Mouse (Mus musculus): ENCODE measurements around the gene Jag2. TPM values are rescaled to one million over a fixed set of nuclear protein-coding genes. Genes with fewer than 3 reads are reported as not detected.

Jag2 gene
- polyA plus RNA-seq (2014; fragmentation: Nextera tagmentation; extraction: Ambion mirVana) = 14.0 and 17.2 TPM in 2 replicates

DNA sequence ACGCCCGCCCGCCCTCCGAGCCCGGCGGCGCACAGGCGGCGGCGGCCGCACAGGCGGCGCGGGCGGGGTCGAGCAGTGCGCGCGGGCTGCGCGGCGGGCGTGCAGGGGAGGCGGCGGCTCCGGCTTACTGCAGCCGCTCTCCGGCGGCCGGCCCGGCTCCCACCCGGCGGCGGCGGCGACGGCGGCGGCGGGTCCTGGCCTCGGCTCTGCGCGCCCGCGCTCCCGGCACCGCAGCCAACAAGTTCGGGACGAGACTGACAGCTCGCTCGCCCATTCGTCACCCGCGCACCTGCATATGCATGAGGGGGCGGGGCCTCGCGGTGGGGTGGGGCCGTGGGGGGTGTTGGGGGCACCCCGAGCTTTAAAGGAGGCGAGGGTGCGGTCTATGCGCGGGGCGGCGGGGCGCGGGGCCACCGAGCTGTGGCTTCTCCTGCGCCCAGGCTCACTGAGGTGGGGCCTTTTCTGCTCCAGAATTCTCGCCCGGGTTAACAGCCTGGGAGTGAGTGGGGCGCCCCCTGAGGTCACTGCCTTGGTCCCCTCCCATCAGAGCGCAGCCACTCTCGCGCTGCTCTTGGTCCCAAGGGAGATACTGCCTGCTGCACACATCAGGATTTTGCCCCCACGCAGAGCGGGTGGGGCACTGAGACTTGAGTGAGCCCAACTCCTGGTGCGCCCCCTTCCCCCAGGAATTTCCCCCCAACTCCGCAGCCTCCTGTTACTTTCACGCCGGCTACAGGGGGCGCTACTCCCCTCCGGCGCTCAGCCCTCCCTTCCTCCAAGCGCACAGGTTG is at the start of gene Jag2:
Gene Jag2, minus strand, starts transcription at position 215 of the 791 bp plus-strand sequence.
- Histone ChIP-seq H3K4me2 (ENCODE audit: low read depth, low read length) (peak within 1 kb of the TSS; percentile 77), H3K4me1 (ENCODE audit: control insufficient read depth, insufficient read depth, low read length) (peaks cover 10% of the 10 kb centered on the region; the same call in 1 of the 2 replicates), H3K4me3 (ENCODE audit: low read depth, low read length) (peak within 1 kb of the TSS; percentile 67), H3K27ac (ENCODE audit: low read depth, low read length) (peak within 1 kb of the TSS; percentile 86), H3K9me3 (ENCODE audit: control insufficient read depth, low read length) (no peaks in the 10 kb centered on the region), H3K9ac (replicated peaks; ENCODE audit: low read depth, low read length) (peak within 1 kb of the TSS; percentile 83), H3K36me3 (ENCODE audit: control insufficient read depth, insufficient read depth, low read length) (no peaks in the 10 kb centered on the region), H3K27me3 (ENCODE audit: control insufficient read depth, insufficient read depth, low read length) (no peaks in the 10 kb centered on the region; the same call in 1 of the 2 replicates)
- under 1% methylated on average over 49 of the region's 85 CpGs for WGBS
- peak; percentile 66 for ATAC-seq (ENCODE audit: low read depth)

GRCm38 (mm10) chr12:112977156-112977555 is 47.6 kb upstream of the Jag2 start:
- Histone ChIP-seq H3K36me3 (ENCODE audit: control insufficient read depth, insufficient read depth, low read length) (peaks cover 37% of the 10 kb centered on the region), H3K9me3 (ENCODE audit: control insufficient read depth, low read length) (no peaks in the 10 kb centered on the region), H3K27me3 (ENCODE audit: control insufficient read depth, insufficient read depth, low read length) (no peaks in the 10 kb centered on the region), H3K4me2 (ENCODE audit: low read depth, low read length) (peak overlapping the region; percentile 85), H3K27ac (ENCODE audit: low read depth, low read length) (peak overlapping the region; percentile 94), H3K4me1 (ENCODE audit: control insufficient read depth, insufficient read depth, low read length) (peaks cover 12% of the 10 kb centered on the region), H3K9ac (replicated peaks; ENCODE audit: low read depth, low read length) (peak overlapping the region; percentile 82), H3K4me3 (ENCODE audit: low read depth, low read length) (peak overlapping the region; percentile 73)
- ATAC-seq (ENCODE audit: low read depth) = no peak
- WGBS = 42% methylated on average over 12 of the region's 12 CpGs

DNA sequence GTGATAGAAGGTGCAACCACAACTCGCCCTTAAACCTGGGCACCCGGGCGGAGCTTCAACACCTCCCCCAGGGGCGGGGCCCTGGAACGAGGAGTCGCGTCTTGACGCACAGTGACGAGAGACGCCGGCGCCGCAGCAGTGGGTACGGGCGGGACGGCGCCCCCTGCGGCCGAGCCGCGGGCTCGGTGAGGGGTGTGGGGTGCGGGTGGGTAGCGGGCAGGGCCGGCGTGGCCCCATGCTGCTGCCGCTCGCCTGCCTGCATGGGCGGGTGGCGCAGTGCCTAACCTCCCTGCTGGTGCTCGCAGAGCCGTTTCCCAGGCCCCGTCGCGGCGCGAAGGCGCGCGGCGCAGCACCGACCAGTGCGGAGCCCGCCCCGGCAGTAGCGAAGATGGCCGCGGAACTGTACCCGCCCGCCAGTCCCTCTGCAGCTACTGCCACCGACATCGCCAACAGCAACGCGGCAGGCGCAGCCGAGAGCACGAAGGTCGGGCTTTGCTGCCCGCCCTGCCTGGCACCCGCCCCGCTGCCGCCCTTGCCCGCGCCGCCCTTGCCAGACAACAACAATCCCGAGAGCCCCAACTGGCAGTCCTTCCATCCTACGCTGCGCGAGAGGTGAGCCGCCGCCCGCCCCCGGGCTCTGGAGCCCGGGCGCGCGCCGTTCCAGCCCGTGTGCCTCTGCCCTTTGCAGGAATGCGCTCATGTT is 46.9 kb upstream of the Jag2 start, which contains the start of gene Btbd6:
Gene Btbd6, plus strand, starts transcription at position 112 of the 703 bp plus-strand sequence.
- peak within 1 kb of the TSS; percentile 82 for H3K9ac ChIP-seq (replicated peaks; ENCODE audit: low read depth, low read length)
- WGBS = under 1% methylated on average over 75 of the region's 80 CpGs
- peak within 1 kb of the TSS; percentile 94 for H3K27ac ChIP-seq (ENCODE audit: low read depth, low read length)
- H3K4me3 ChIP-seq (ENCODE audit: low read depth, low read length) = peak within 1 kb of the TSS; percentile 73
- peak within 1 kb of the TSS; percentile 85 for H3K4me2 ChIP-seq (ENCODE audit: low read depth, low read length)
- peaks cover 12% of the 10 kb centered on the region for H3K4me1 ChIP-seq (ENCODE audit: control insufficient read depth, insufficient read depth, low read length)
- no peaks in the 10 kb centered on the region for H3K27me3 ChIP-seq (ENCODE audit: control insufficient read depth, insufficient read depth, low read length)
- H3K36me3 ChIP-seq (ENCODE audit: control insufficient read depth, insufficient read depth, low read length) = peaks cover 41% of the 10 kb centered on the region
- no peaks in the 10 kb centered on the region for H3K9me3 ChIP-seq (ENCODE audit: control insufficient read depth, low read length)
- ATAC-seq (ENCODE audit: low read depth) = peak; percentile 96

DNA sequence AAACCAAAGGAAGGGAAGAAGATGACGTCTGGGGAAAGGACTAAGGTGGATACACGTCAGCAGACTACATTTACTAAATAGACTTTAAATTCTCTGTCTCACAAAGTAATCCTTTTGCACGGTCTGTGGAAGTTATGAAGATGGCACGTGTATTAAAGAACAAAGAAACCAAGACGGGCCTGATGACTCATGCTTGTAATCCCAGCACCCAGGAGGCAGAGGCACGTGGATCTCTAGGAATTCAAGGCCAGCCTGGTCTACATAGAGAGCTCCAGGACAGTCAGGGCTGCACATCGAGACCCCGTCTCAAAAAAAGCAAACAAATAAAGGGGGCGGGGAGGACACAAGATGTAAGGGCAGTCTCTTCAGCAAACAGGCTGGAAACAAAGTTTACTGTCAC is 45.2 kb upstream of the Jag2 start:
- Histone ChIP-seq H3K9me3 (ENCODE audit: control insufficient read depth, low read length) (no peaks in the 10 kb centered on the region), H3K4me3 (ENCODE audit: low read depth, low read length) (no peak overlapping the region), H3K27me3 (ENCODE audit: control insufficient read depth, insufficient read depth, low read length) (no peaks in the 10 kb centered on the region), H3K36me3 (ENCODE audit: control insufficient read depth, insufficient read depth, low read length) (peaks cover 50% of the 10 kb centered on the region), H3K4me2 (ENCODE audit: low read depth, low read length) (no peak overlapping the region), H3K9ac (replicated peaks; ENCODE audit: low read depth, low read length) (no peak overlapping the region), H3K27ac (ENCODE audit: low read depth, low read length) (no peak overlapping the region), H3K4me1 (ENCODE audit: control insufficient read depth, insufficient read depth, low read length) (peaks cover 12% of the 10 kb centered on the region)
- ATAC-seq (ENCODE audit: low read depth) = no peak
- WGBS = 91% methylated on average over 9 of the region's 9 CpGs

DNA sequence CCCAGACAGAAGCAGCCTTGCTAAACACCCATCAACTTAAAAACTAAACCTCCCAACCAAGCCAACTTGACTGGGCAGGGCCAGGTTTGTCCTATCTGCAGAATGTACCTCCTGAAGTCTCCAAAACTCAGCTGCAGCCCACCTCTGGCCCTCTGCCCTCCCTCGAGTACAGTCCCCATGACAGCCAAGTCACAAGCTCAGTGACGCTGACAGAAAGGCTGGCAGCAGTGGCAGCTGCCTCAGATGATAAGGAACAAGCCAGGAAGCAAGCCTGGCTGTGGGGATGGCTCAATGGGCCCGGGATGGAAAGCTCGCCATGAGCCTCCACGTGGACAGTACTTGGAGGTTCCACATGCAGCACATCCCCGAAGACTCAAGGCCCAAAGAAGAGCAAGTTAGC is 40.0 kb upstream of the Jag2 start:
- Histone ChIP-seq H3K4me3 (ENCODE audit: low read depth, low read length) (no peak overlapping the region), H3K27me3 (ENCODE audit: control insufficient read depth, insufficient read depth, low read length) (no peaks in the 10 kb centered on the region), H3K9ac (replicated peaks; ENCODE audit: low read depth, low read length) (no peak overlapping the region), H3K4me2 (ENCODE audit: low read depth, low read length) (no peak overlapping the region), H3K27ac (ENCODE audit: low read depth, low read length) (no peak overlapping the region), H3K9me3 (ENCODE audit: control insufficient read depth, low read length) (no peaks in the 10 kb centered on the region), H3K36me3 (ENCODE audit: control insufficient read depth, insufficient read depth, low read length) (peaks cover 82% of the 10 kb centered on the region), H3K4me1 (ENCODE audit: control insufficient read depth, insufficient read depth, low read length) (no peaks in the 10 kb centered on the region)
- ATAC-seq (ENCODE audit: low read depth) = no peak
- 91% methylated on average over 6 of the region's 6 CpGs for WGBS

DNA sequence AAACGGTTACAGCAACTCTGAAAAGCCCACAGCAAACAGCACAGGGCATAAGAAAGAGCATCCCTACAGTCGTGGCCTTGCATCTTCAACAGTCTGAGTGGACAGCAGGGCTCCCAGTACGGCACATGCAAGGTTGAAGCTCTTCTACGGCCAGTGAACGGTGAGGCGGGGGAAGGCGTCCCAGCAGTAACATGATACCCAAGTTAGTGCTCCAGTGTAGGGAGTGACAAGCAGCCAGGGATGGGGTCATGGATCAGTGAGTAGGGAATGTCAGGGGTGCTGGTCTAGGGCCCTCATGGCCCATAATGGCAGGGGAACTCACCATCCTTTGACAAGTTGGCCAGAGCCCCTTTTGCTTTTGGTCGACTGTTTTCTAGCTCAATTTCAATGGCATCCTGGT is 39.4 kb upstream of the Jag2 start:
- no peaks in the 10 kb centered on the region for H3K4me1 ChIP-seq (ENCODE audit: control insufficient read depth, insufficient read depth, low read length)
- H3K4me3 ChIP-seq (ENCODE audit: low read depth, low read length) = no peak overlapping the region
- H3K4me2 ChIP-seq (ENCODE audit: low read depth, low read length) = no peak overlapping the region
- no peak overlapping the region for H3K27ac ChIP-seq (ENCODE audit: low read depth, low read length)
- peaks cover 87% of the 10 kb centered on the region for H3K36me3 ChIP-seq (ENCODE audit: control insufficient read depth, insufficient read depth, low read length)
- H3K9me3 ChIP-seq (ENCODE audit: control insufficient read depth, low read length) = no peaks in the 10 kb centered on the region
- H3K27me3 ChIP-seq (ENCODE audit: control insufficient read depth, insufficient read depth, low read length) = no peaks in the 10 kb centered on the region
- no peak for ATAC-seq (ENCODE audit: low read depth)
- 63% methylated on average over 8 of the region's 8 CpGs for WGBS
- H3K9ac ChIP-seq (replicated peaks; ENCODE audit: low read depth, low read length) = no peak overlapping the region

GRCm38 (mm10) chr12:112965783-112966182 is 36.2 kb upstream of the Jag2 start:
- H3K27me3 ChIP-seq (ENCODE audit: control insufficient read depth, insufficient read depth, low read length) = no peaks in the 10 kb centered on the region
- H3K4me1 ChIP-seq (ENCODE audit: control insufficient read depth, insufficient read depth, low read length) = no peaks in the 10 kb centered on the region
- no peaks in the 10 kb centered on the region for H3K9me3 ChIP-seq (ENCODE audit: control insufficient read depth, low read length)
- H3K9ac ChIP-seq (replicated peaks; ENCODE audit: low read depth, low read length) = no peak overlapping the region
- H3K4me3 ChIP-seq (ENCODE audit: low read depth, low read length) = no peak overlapping the region
- ATAC-seq (ENCODE audit: low read depth) = no peak
- WGBS = 96% methylated on average over 13 of the region's 13 CpGs
- H3K4me2 ChIP-seq (ENCODE audit: low read depth, low read length) = no peak overlapping the region
- H3K27ac ChIP-seq (ENCODE audit: low read depth, low read length) = no peak overlapping the region
- H3K36me3 ChIP-seq (ENCODE audit: control insufficient read depth, insufficient read depth, low read length) = peaks cover 86% of the 10 kb centered on the region

- Histone ChIP-seq H3K4me1 (ENCODE audit: control insufficient read depth, insufficient read depth, low read length) (no peaks in the 10 kb centered on the region), H3K4me3 (ENCODE audit: low read depth, low read length) (no peak overlapping the region), H3K9me3 (ENCODE audit: control insufficient read depth, low read length) (no peaks in the 10 kb centered on the region), H3K4me2 (ENCODE audit: low read depth, low read length) (no peak overlapping the region), H3K36me3 (ENCODE audit: control insufficient read depth, insufficient read depth, low read length) (peaks cover 70% of the 10 kb centered on the region), H3K27ac (ENCODE audit: low read depth, low read length) (no peak overlapping the region), H3K27me3 (ENCODE audit: control insufficient read depth, insufficient read depth, low read length) (no peaks in the 10 kb centered on the region), H3K9ac (replicated peaks; ENCODE audit: low read depth, low read length) (no peak overlapping the region)
- ATAC-seq (ENCODE audit: low read depth) = 0 out of 2 replicates have a peak, but pooled peaks have one; percentile 7
- WGBS = 68% methylated on average over 5 of the region's 5 CpGs
Observed at GRCm38 (mm10) chr12:112961872-112962271, 32.3 kb upstream of the Jag2 start.

DNA sequence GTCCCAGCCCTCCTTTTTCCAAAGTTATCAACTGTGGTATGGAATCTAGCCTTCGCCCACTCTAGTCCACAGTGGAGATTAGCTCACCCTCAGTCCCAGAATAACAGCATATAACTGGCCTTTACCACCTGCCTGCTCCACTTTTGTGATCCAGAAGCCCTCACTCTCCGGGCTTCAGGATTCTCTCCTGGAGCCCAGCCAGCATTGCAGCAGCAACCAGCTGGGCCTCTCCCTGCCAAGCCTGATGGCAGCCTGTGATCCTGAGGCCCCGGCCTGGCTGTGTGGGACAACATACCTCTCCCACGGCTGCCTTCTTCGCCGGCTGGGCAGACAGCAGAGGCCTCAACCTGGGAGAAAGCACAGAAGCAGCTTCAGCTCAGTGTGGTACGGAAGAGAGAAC is 31.9 kb upstream of the Jag2 start:
- 0 out of 2 replicates have a peak, but pooled peaks have one; percentile 20 for ATAC-seq (ENCODE audit: low read depth)
- 70% methylated on average over 7 of the region's 7 CpGs for WGBS
- Histone ChIP-seq H3K4me2 (ENCODE audit: low read depth, low read length) (no peak overlapping the region), H3K27ac (ENCODE audit: low read depth, low read length) (no peak overlapping the region), H3K4me3 (ENCODE audit: low read depth, low read length) (no peak overlapping the region), H3K4me1 (ENCODE audit: control insufficient read depth, insufficient read depth, low read length) (no peaks in the 10 kb centered on the region), H3K36me3 (ENCODE audit: control insufficient read depth, insufficient read depth, low read length) (peaks cover 66% of the 10 kb centered on the region), H3K9ac (replicated peaks; ENCODE audit: low read depth, low read length) (no peak overlapping the region), H3K27me3 (ENCODE audit: control insufficient read depth, insufficient read depth, low read length) (no peaks in the 10 kb centered on the region), H3K9me3 (ENCODE audit: control insufficient read depth, low read length) (no peaks in the 10 kb centered on the region)
